Mouse (Mus musculus): ENCODE results near the gene Nalcn. TPM values are rescaled to one million over a fixed set of nuclear protein-coding genes. Genes with fewer than 3 reads are reported as not detected.

Nalcn gene
- polyA plus RNA-seq, 1 experiment from 2014 or later: 0.09 TPM

- Histone ChIP-seq H3K9me3 (replicated peaks; ENCODE audit: control insufficient read depth, low read length) (no peaks in the 10 kb centered on the region), H3K4me2 (no peak overlapping the region), H3K9ac (ENCODE audit: low read depth, low read length) (no peak overlapping the region), H3K27ac (ENCODE audit: low read depth, low read length) (no peak overlapping the region), H3K27me3 (ENCODE audit: control insufficient read depth, insufficient read depth, low read length) (no peaks in the 10 kb centered on the region), H3K36me3 (ENCODE audit: control insufficient read depth, insufficient read depth, low read length) (no peaks in the 10 kb centered on the region), H3K4me1 (ENCODE audit: control insufficient read depth, insufficient read depth, low read length) (no peaks in the 10 kb centered on the region), H3K4me3 (ENCODE audit: low read depth, low read length) (no peak overlapping the region)
- WGBS (ENCODE audit: insufficient replicate concordance): 77% methylated on average over 1 of the region's 1 CpGs
- ATAC-seq (replicated peaks; ENCODE audit: insufficient number of reproducible peaks, low FRiP score, low TSS enrichment): no peak
These were observed 180.9 kb downstream of the Nalcn start for GRCm38 (mm10) chr14:123446031-123446430.

GRCm38 (mm10) chr14:123435542-123435941, 191.4 kb downstream of the Nalcn start:
- Histone ChIP-seq H3K4me1 (ENCODE audit: control insufficient read depth, insufficient read depth, low read length) (no peaks in the 10 kb centered on the region), H3K4me2 (no peak overlapping the region), H3K27ac (ENCODE audit: low read depth, low read length) (no peak overlapping the region), H3K9ac (ENCODE audit: low read depth, low read length) (no peak overlapping the region), H3K4me3 (ENCODE audit: low read depth, low read length) (no peak overlapping the region), H3K36me3 (ENCODE audit: control insufficient read depth, insufficient read depth, low read length) (no peaks in the 10 kb centered on the region), H3K27me3 (ENCODE audit: control insufficient read depth, insufficient read depth, low read length) (no peaks in the 10 kb centered on the region), H3K9me3 (replicated peaks; ENCODE audit: control insufficient read depth, low read length) (no peaks in the 10 kb centered on the region)
- ATAC-seq (replicated peaks; ENCODE audit: insufficient number of reproducible peaks, low FRiP score, low TSS enrichment): no peak
- WGBS (ENCODE audit: insufficient replicate concordance): 77% methylated on average over 3 of the region's 3 CpGs

- no peak for ATAC-seq (replicated peaks; ENCODE audit: insufficient number of reproducible peaks, low FRiP score, low TSS enrichment)
- H3K9ac ChIP-seq (ENCODE audit: low read depth, low read length): no peak overlapping the region
- no peaks in the 10 kb centered on the region for H3K4me1 ChIP-seq (ENCODE audit: control insufficient read depth, insufficient read depth, low read length)
- no peak overlapping the region for H3K27ac ChIP-seq (ENCODE audit: low read depth, low read length)
- H3K36me3 ChIP-seq (ENCODE audit: control insufficient read depth, insufficient read depth, low read length): no peaks in the 10 kb centered on the region
- WGBS (ENCODE audit: insufficient replicate concordance): 81% methylated on average over 7 of the region's 7 CpGs
- no peak overlapping the region for H3K4me3 ChIP-seq (ENCODE audit: low read depth, low read length)
- no peak overlapping the region for H3K4me2 ChIP-seq
- no peaks in the 10 kb centered on the region for H3K27me3 ChIP-seq (ENCODE audit: control insufficient read depth, insufficient read depth, low read length)
- H3K9me3 ChIP-seq (replicated peaks; ENCODE audit: control insufficient read depth, low read length): no peaks in the 10 kb centered on the region
These were observed 250.6 kb downstream of the Nalcn start for GRCm38 (mm10) chr14:123376167-123376855.

- Histone ChIP-seq H3K4me2 (no peak overlapping the region), H3K9me3 (replicated peaks; ENCODE audit: control insufficient read depth, low read length) (no peaks in the 10 kb centered on the region), H3K27me3 (ENCODE audit: control insufficient read depth, insufficient read depth, low read length) (no peaks in the 10 kb centered on the region), H3K36me3 (ENCODE audit: control insufficient read depth, insufficient read depth, low read length) (no peaks in the 10 kb centered on the region), H3K9ac (ENCODE audit: low read depth, low read length) (no peak overlapping the region), H3K4me1 (ENCODE audit: control insufficient read depth, insufficient read depth, low read length) (no peaks in the 10 kb centered on the region), H3K4me3 (ENCODE audit: low read depth, low read length) (no peak overlapping the region), H3K27ac (ENCODE audit: low read depth, low read length) (no peak overlapping the region)
- 14% methylated on average over 9 of the region's 9 CpGs for WGBS (ENCODE audit: insufficient replicate concordance)
- ATAC-seq (replicated peaks; ENCODE audit: insufficient number of reproducible peaks, low FRiP score, low TSS enrichment): no peak
These were observed 255.4 kb downstream of the Nalcn start for GRCm38 (mm10) chr14:123371522-123371921.

GRCm38 (mm10) chr14:123359691-123360090, 267.3 kb downstream of the Nalcn start:
- Histone ChIP-seq H3K4me3 (ENCODE audit: low read depth, low read length) (no peak overlapping the region), H3K9me3 (replicated peaks; ENCODE audit: control insufficient read depth, low read length) (no peaks in the 10 kb centered on the region), H3K27me3 (ENCODE audit: control insufficient read depth, insufficient read depth, low read length) (no peaks in the 10 kb centered on the region), H3K36me3 (ENCODE audit: control insufficient read depth, insufficient read depth, low read length) (no peaks in the 10 kb centered on the region), H3K4me2 (no peak overlapping the region), H3K4me1 (ENCODE audit: control insufficient read depth, insufficient read depth, low read length) (no peaks in the 10 kb centered on the region), H3K9ac (ENCODE audit: low read depth, low read length) (no peak overlapping the region), H3K27ac (ENCODE audit: low read depth, low read length) (no peak overlapping the region)
- 81% methylated on average over 1 of the region's 1 CpGs for WGBS (ENCODE audit: insufficient replicate concordance)
- ATAC-seq (replicated peaks; ENCODE audit: insufficient number of reproducible peaks, low FRiP score, low TSS enrichment): no peak

- Histone ChIP-seq H3K9ac (ENCODE audit: low read depth, low read length) (no peak overlapping the region), H3K9me3 (replicated peaks; ENCODE audit: control insufficient read depth, low read length) (no peaks in the 10 kb centered on the region), H3K4me1 (ENCODE audit: control insufficient read depth, insufficient read depth, low read length) (no peaks in the 10 kb centered on the region), H3K27me3 (ENCODE audit: control insufficient read depth, insufficient read depth, low read length) (no peaks in the 10 kb centered on the region), H3K4me3 (ENCODE audit: low read depth, low read length) (no peak overlapping the region), H3K36me3 (ENCODE audit: control insufficient read depth, insufficient read depth, low read length) (no peaks in the 10 kb centered on the region), H3K4me2 (no peak overlapping the region), H3K27ac (ENCODE audit: low read depth, low read length) (no peak overlapping the region)
- WGBS (ENCODE audit: insufficient replicate concordance): 16% methylated on average over 6 of the region's 6 CpGs
- ATAC-seq (replicated peaks; ENCODE audit: insufficient number of reproducible peaks, low FRiP score, low TSS enrichment): no peak
These were observed 274.0 kb downstream of the Nalcn start for GRCm38 (mm10) chr14:123352973-123353372.

GRCm38 (mm10) chr14:123331841-123332240, 295.1 kb downstream of the Nalcn start:
- Histone ChIP-seq H3K27ac (ENCODE audit: low read depth, low read length) (no peak overlapping the region), H3K4me1 (ENCODE audit: control insufficient read depth, insufficient read depth, low read length) (no peaks in the 10 kb centered on the region), H3K9ac (ENCODE audit: low read depth, low read length) (no peak overlapping the region), H3K4me3 (ENCODE audit: low read depth, low read length) (no peak overlapping the region), H3K4me2 (no peak overlapping the region), H3K27me3 (ENCODE audit: control insufficient read depth, insufficient read depth, low read length) (no peaks in the 10 kb centered on the region), H3K36me3 (ENCODE audit: control insufficient read depth, insufficient read depth, low read length) (no peaks in the 10 kb centered on the region), H3K9me3 (replicated peaks; ENCODE audit: control insufficient read depth, low read length) (no peaks in the 10 kb centered on the region)
- no peak for ATAC-seq (replicated peaks; ENCODE audit: insufficient number of reproducible peaks, low FRiP score, low TSS enrichment)
- WGBS (ENCODE audit: insufficient replicate concordance): 50% methylated on average over 1 of the region's 1 CpGs

- Histone ChIP-seq H3K27me3 (ENCODE audit: control insufficient read depth, insufficient read depth, low read length) (no peaks in the 10 kb centered on the region), H3K4me3 (ENCODE audit: low read depth, low read length) (no peak overlapping the region), H3K4me1 (ENCODE audit: control insufficient read depth, insufficient read depth, low read length) (no peaks in the 10 kb centered on the region), H3K9ac (ENCODE audit: low read depth, low read length) (no peak overlapping the region), H3K27ac (ENCODE audit: low read depth, low read length) (no peak overlapping the region), H3K4me2 (no peak overlapping the region), H3K36me3 (ENCODE audit: control insufficient read depth, insufficient read depth, low read length) (no peaks in the 10 kb centered on the region), H3K9me3 (replicated peaks; ENCODE audit: control insufficient read depth, low read length) (no peaks in the 10 kb centered on the region)
- ATAC-seq (replicated peaks; ENCODE audit: insufficient number of reproducible peaks, low FRiP score, low TSS enrichment): no peak
- WGBS (ENCODE audit: insufficient replicate concordance): 33% methylated on average over 1 of the region's 1 CpGs
These were observed 312.6 kb downstream of the Nalcn start for GRCm38 (mm10) chr14:123314369-123314768.

- no peak overlapping the region for H3K9ac ChIP-seq (ENCODE audit: low read depth, low read length)
- no peak overlapping the region for H3K4me3 ChIP-seq (ENCODE audit: low read depth, low read length)
- no peak overlapping the region for H3K27ac ChIP-seq (ENCODE audit: low read depth, low read length)
- no peak for ATAC-seq (replicated peaks; ENCODE audit: insufficient number of reproducible peaks, low FRiP score, low TSS enrichment)
- H3K4me1 ChIP-seq (ENCODE audit: control insufficient read depth, insufficient read depth, low read length): no peaks in the 10 kb centered on the region
- 76% methylated on average over 4 of the region's 4 CpGs for WGBS (ENCODE audit: insufficient replicate concordance)
- H3K27me3 ChIP-seq (ENCODE audit: control insufficient read depth, insufficient read depth, low read length): no peaks in the 10 kb centered on the region
- no peaks in the 10 kb centered on the region for H3K9me3 ChIP-seq (replicated peaks; ENCODE audit: control insufficient read depth, low read length)
- H3K36me3 ChIP-seq (ENCODE audit: control insufficient read depth, insufficient read depth, low read length): no peaks in the 10 kb centered on the region
- no peak overlapping the region for H3K4me2 ChIP-seq
These were observed 314.6 kb downstream of the Nalcn start for GRCm38 (mm10) chr14:123312371-123312770.

All from heart, embryonic 11.5 days (tissue).